Mouse (Mus musculus): ENCODE measurements around the gene N4bp1. TPM values are rescaled to one million over a fixed set of nuclear protein-coding genes. Genes with fewer than 3 reads are reported as not detected.

The N4bp1 gene
- polyA plus RNA-seq, 1 experiment from 2014 or later, result 2.3 TPM

- DNase-seq, result no peak
- TF ChIP-seq CTCF (IDR thresholded peaks at IDR 0.05; ENCODE audit: low read depth) (no peak), EP300 (IDR thresholded peaks at IDR 0.05; ENCODE audit: low read depth) (no peak)
- 42% methylated on average over 5 of the region's 5 CpGs for WGBS (ENCODE audit: insufficient replicate concordance)
Measured at GRCm38 (mm10) chr8:86786498-86786897, 98.6 kb downstream of the N4bp1 start.

GRCm38 (mm10) chr8:86781094-86781493 is 104.0 kb downstream of the N4bp1 start:
- ATAC-seq, result no peak
- TF ChIP-seq EP300 (IDR thresholded peaks at IDR 0.05; ENCODE audit: low read depth) (no peak), CTCF (IDR thresholded peaks at IDR 0.05; ENCODE audit: low read depth) (no peak)
- WGBS (ENCODE audit: insufficient replicate concordance), result 81% methylated on average over 8 of the region's 8 CpGs

More at GRCm38 (mm10) chr8:86786498-86786897, 98.6 kb downstream of the N4bp1 start:
- H3K4me3 ChIP-seq (ENCODE audit: low read depth, low read length), result no peak overlapping the region
- H3K4me2 ChIP-seq (ENCODE audit: low read depth, low read length), result no peak overlapping the region
- no peak for ATAC-seq
- H3K27ac ChIP-seq (ENCODE audit: low read depth), result no peak overlapping the region
- no peaks in the 10 kb centered on the region for H3K9me3 ChIP-seq (ENCODE audit: low read length)
- no peaks in the 10 kb centered on the region for H3K36me3 ChIP-seq (replicated peaks; ENCODE audit: insufficient read depth, low read length)
- no peaks in the 10 kb centered on the region for H3K27me3 ChIP-seq (ENCODE audit: insufficient read depth, low read length)
- peaks cover 10% of the 10 kb centered on the region for H3K4me1 ChIP-seq (ENCODE audit: insufficient read depth)
- no peak overlapping the region for H3K9ac ChIP-seq (replicated peaks)

GRCm38 (mm10) chr8:86779207-86779606 is 105.9 kb downstream of the N4bp1 start:
- 60% methylated on average over 8 of the region's 8 CpGs for WGBS (ENCODE audit: insufficient replicate concordance)

More at GRCm38 (mm10) chr8:86781094-86781493, 104.0 kb downstream of the N4bp1 start:
- H3K4me3 ChIP-seq (ENCODE audit: low read depth, low read length), result no peak overlapping the region
- no peak overlapping the region for H3K9ac ChIP-seq (replicated peaks)
- no peaks in the 10 kb centered on the region for H3K27me3 ChIP-seq (ENCODE audit: insufficient read depth, low read length)
- H3K27ac ChIP-seq (ENCODE audit: low read depth), result no peak overlapping the region
- H3K36me3 ChIP-seq (replicated peaks; ENCODE audit: insufficient read depth, low read length), result no peaks in the 10 kb centered on the region
- no peaks in the 10 kb centered on the region for H3K4me1 ChIP-seq (ENCODE audit: insufficient read depth)
- H3K9me3 ChIP-seq (ENCODE audit: low read length), result no peaks in the 10 kb centered on the region
- H3K4me2 ChIP-seq (ENCODE audit: low read depth, low read length), result no peak overlapping the region
- no peak for DNase-seq

GRCm38 (mm10) chr8:86769945-86770715 is 114.9 kb downstream of the N4bp1 start:
- no peaks in the 10 kb centered on the region for H3K36me3 ChIP-seq (replicated peaks; ENCODE audit: insufficient read depth, low read length)
- H3K27ac ChIP-seq (ENCODE audit: low read depth), result no peak overlapping the region
- no peak overlapping the region for H3K9ac ChIP-seq (replicated peaks)
- H3K4me2 ChIP-seq (ENCODE audit: low read depth, low read length), result no peak overlapping the region
- H3K4me3 ChIP-seq (ENCODE audit: low read depth, low read length), result no peak overlapping the region
- ATAC-seq (no peak), DNase-seq (no peak)
- H3K4me1 ChIP-seq (ENCODE audit: insufficient read depth), result peaks cover 21% of the 10 kb centered on the region
- H3K9me3 ChIP-seq (ENCODE audit: low read length), result no peaks in the 10 kb centered on the region
- 68% methylated on average over 1 of the region's 1 CpGs for WGBS (ENCODE audit: insufficient replicate concordance)
- TF ChIP-seq EP300 (IDR thresholded peaks at IDR 0.05; ENCODE audit: low read depth) (no peak), CTCF (IDR thresholded peaks at IDR 0.05; ENCODE audit: low read depth) (no peak)
- peaks cover 7% of the 10 kb centered on the region; the same call in 1 of the 2 replicates for H3K27me3 ChIP-seq (ENCODE audit: insufficient read depth, low read length)

More at GRCm38 (mm10) chr8:86779207-86779606, 105.9 kb downstream of the N4bp1 start:
- Histone ChIP-seq H3K27ac (ENCODE audit: low read depth) (peak overlapping the region; percentile 29; the same call in 1 of the 2 replicates), H3K4me1 (ENCODE audit: insufficient read depth) (no peaks in the 10 kb centered on the region), H3K36me3 (replicated peaks; ENCODE audit: insufficient read depth, low read length) (no peaks in the 10 kb centered on the region), H3K9me3 (ENCODE audit: low read length) (no peaks in the 10 kb centered on the region), H3K4me2 (ENCODE audit: low read depth, low read length) (no peak overlapping the region), H3K9ac (replicated peaks) (no peak overlapping the region), H3K27me3 (ENCODE audit: insufficient read depth, low read length) (no peaks in the 10 kb centered on the region), H3K4me3 (ENCODE audit: low read depth, low read length) (no peak overlapping the region)
- DNase-seq, result no peak
- no peak for TF ChIP-seq CTCF (IDR thresholded peaks at IDR 0.05; ENCODE audit: low read depth)
- no peak for TF ChIP-seq EP300 (IDR thresholded peaks at IDR 0.05; ENCODE audit: low read depth)
- ATAC-seq, result no peak

- WGBS (ENCODE audit: insufficient replicate concordance), result 58% methylated on average over 5 of the region's 5 CpGs
Measured at GRCm38 (mm10) chr8:86768499-86768898, 116.6 kb downstream of the N4bp1 start.

GRCm38 (mm10) chr8:86766548-86767211 is 118.4 kb downstream of the N4bp1 start:
- no peak overlapping the region for H3K4me2 ChIP-seq (ENCODE audit: low read depth, low read length)
- no peak for TF ChIP-seq CTCF (IDR thresholded peaks at IDR 0.05; ENCODE audit: low read depth)
- peak; percentile 14; the same call in 1 of the 2 replicates for TF ChIP-seq EP300 (IDR thresholded peaks at IDR 0.05; ENCODE audit: low read depth)
- H3K4me3 ChIP-seq (ENCODE audit: low read depth, low read length), result no peak overlapping the region
- H3K9ac ChIP-seq (replicated peaks), result no peak overlapping the region
- H3K9me3 ChIP-seq (ENCODE audit: low read length), result no peaks in the 10 kb centered on the region
- DNase-seq (peak; percentile 61), ATAC-seq (peak; percentile 84)
- peaks cover 23% of the 10 kb centered on the region for H3K4me1 ChIP-seq (ENCODE audit: insufficient read depth)
- peaks cover 12% of the 10 kb centered on the region; the same call in 1 of the 2 replicates for H3K27me3 ChIP-seq (ENCODE audit: insufficient read depth, low read length)
- peak overlapping the region; percentile 55 for H3K27ac ChIP-seq (ENCODE audit: low read depth)
- no peaks in the 10 kb centered on the region for H3K36me3 ChIP-seq (replicated peaks; ENCODE audit: insufficient read depth, low read length)
- 77% methylated on average over 9 of the region's 9 CpGs for WGBS (ENCODE audit: insufficient replicate concordance)

More at GRCm38 (mm10) chr8:86768499-86768898, 116.6 kb downstream of the N4bp1 start:
- Histone ChIP-seq H3K4me3 (ENCODE audit: low read depth, low read length) (no peak overlapping the region), H3K27ac (ENCODE audit: low read depth) (no peak overlapping the region), H3K9ac (replicated peaks) (no peak overlapping the region), H3K36me3 (replicated peaks; ENCODE audit: insufficient read depth, low read length) (no peaks in the 10 kb centered on the region), H3K27me3 (ENCODE audit: insufficient read depth, low read length) (peaks cover 9% of the 10 kb centered on the region; the same call in 1 of the 2 replicates), H3K9me3 (ENCODE audit: low read length) (no peaks in the 10 kb centered on the region), H3K4me2 (ENCODE audit: low read depth, low read length) (no peak overlapping the region), H3K4me1 (ENCODE audit: insufficient read depth) (peaks cover 23% of the 10 kb centered on the region)
- ATAC-seq (peak; percentile 72), DNase-seq (peak; percentile 53)
- TF ChIP-seq CTCF (IDR thresholded peaks at IDR 0.05; ENCODE audit: low read depth), result no peak
- 0 out of 2 replicates have a peak, but pooled peaks have one; percentile 40 for TF ChIP-seq EP300 (IDR thresholded peaks at IDR 0.05; ENCODE audit: low read depth)
